Mouse (Mus musculus) E14TG2a.4 (cell line): ENCODE data around the gene Itpr1.

Source experiments
- CTCF ChIP-seq: conservative IDR thresholded peaks from 2 replicates; pipeline ENCODE4 v1.5.1; 2014; ENCODE audit warnings: low read length
- POU5F1 ChIP-seq: IDR thresholded peaks from 2 replicates; pipeline ENCODE4 v1.6.1; 2014; ENCODE audit warnings: low read length, borderline replicate concordance

DNA sequence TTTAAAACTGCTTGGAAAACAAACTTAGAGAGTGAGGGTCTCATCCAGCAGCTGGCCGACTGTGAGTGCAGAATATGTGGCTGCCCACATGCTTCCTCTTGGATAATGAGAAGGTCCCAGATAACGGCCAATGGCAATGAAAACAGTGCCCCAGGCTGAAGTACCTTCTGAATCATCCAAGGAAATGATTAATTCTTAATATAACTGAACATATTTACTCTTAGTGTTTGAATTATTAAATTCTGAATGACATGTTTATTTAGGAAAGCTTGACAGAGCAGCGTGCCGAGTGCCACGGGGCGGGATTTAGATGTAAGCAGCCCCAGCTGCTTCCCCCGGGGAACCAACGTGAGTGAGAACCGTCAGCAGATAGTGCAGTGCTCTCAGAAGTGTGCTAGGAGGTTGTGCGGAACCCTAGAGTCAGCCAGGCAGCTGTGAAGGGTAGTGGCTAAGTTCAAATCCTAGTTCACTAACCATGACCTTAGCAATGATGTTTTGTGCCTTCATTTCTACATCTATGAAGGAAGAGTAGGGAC lies 274.5 kb downstream of the Itpr1 start:
- no peak for TF ChIP-seq CTCF
- no peak for TF ChIP-seq POU5F1
